Mouse (Mus musculus) neural tube, embryonic 14.5 days (tissue): ENCODE measurements around the gene Rcn2. TPM values are rescaled to one million over a fixed set of nuclear protein-coding genes. Genes with fewer than 3 reads are reported as not detected.
A peak's percentile ranks its signal among the peaks of the same experiment; 100 is the strongest.

Experiments used
- ATAC-seq: fragments of 200-750 bp; cut with Nextera tagmentation; 2 replicates; pipeline ENCODE4 v1.8.0; 2017; ENCODE audit warnings: low read depth, mild to moderate bottlenecking, moderate TSS enrichment, moderate library complexity
- H3K27ac ChIP-seq: fragments of 300-500 bp; sonication (generic); 2 replicates; pipeline ENCODE4 v1.5.1; 2014; ENCODE audit warnings: low read depth, mild to moderate bottlenecking, control low read depth, low read length, moderate library complexity, mixed read lengths
- H3K27me3 ChIP-seq: fragments of 300-500 bp; sonication (generic); 2 replicates; pipeline ENCODE4 v1.6.1; 2014; ENCODE audit warnings: low read length; ENCODE audit not compliant: control insufficient read depth, insufficient read depth
- H3K36me3 ChIP-seq: fragments of 300-500 bp; sonication (generic); 2 replicates; pipeline ENCODE4 v1.6.1; 2014; ENCODE audit warnings: low read length, mixed read lengths; ENCODE audit not compliant: control insufficient read depth, insufficient read depth
- H3K4me1 ChIP-seq: fragments of 300-500 bp; sonication (generic); 2 replicates; pipeline ENCODE4 v1.6.1; 2014; ENCODE audit warnings: low read length; ENCODE audit not compliant: control insufficient read depth, insufficient read depth
- H3K4me2 ChIP-seq: fragments of 300-500 bp; sonication (generic); 2 replicates; pipeline ENCODE4 v1.6.1; 2014; ENCODE audit warnings: mild to moderate bottlenecking, low read depth, low read length, control low read depth
- H3K4me3 ChIP-seq: fragments of 300-500 bp; sonication (generic); 2 replicates; pipeline ENCODE4 v1.5.1; 2014; ENCODE audit warnings: low read depth, low read length, control low read depth, mixed read lengths
- H3K9ac ChIP-seq: fragments of 300-500 bp; sonication (generic); replicated peaks from 2 replicates; pipeline ENCODE4 v1.6.1; 2014; ENCODE audit warnings: low read depth, mild to moderate bottlenecking, control low read depth, low read length, mixed read lengths
- H3K9me3 ChIP-seq: fragments of 300-500 bp; sonication (generic); 2 replicates; pipeline ENCODE4 v1.6.1; 2016; ENCODE audit warnings: low read length; ENCODE audit not compliant: control insufficient read depth
- WGBS: fragments of 180-500 bp; shearing (Covaris S2); extraction: QIAGEN DNeasy Blood & Tissue Kit; methylation state at CpG from one replicate; pipeline ENCODE4 v1.1.7; 2014; 5-methylcytosine and 5-hydroxymethylcytosine counted together
- polyA plus RNA-seq: library from polyadenylated mRNA; unstranded; fragments of >200 nt; fragmentation: Nextera tagmentation; extraction: Ambion mirVana; gene quantifications from 2 replicates; pipeline ENCODE4 v1.2.1, GENCODE M21; 2014

Rcn2 gene
- polyA plus RNA-seq, 1 experiment from 2014 or later: 265 TPM

DNA sequence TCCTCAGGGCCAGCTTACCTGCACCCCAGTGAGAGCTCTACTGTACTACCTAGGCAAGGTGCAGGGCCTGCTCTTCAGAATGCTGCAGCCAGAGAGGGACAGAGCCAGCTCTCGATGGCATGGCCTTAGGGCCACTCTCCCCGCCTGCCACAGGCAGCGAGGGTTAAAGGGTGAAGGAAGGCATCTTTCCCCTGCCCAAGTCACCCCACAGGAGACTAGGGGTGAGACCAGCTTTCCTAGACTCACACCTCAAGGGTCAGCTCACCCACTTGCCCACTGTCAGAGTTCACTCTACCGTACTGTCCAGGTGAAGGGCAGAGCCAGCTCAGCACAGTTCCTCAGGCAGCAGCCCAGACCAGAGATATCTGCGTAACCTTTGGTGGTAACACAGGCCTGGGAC is 20.7 kb downstream of the Rcn2 start:
- H3K4me3 ChIP-seq: no peak overlapping the region
- H3K9ac ChIP-seq: no peak overlapping the region
- H3K4me1 ChIP-seq: no peaks in the 10 kb centered on the region
- no peaks in the 10 kb centered on the region for H3K9me3 ChIP-seq
- H3K27ac ChIP-seq: no peak overlapping the region
- no peaks in the 10 kb centered on the region for H3K27me3 ChIP-seq
- ATAC-seq: no peak
- 93% methylated on average over 5 of the region's 5 CpGs for WGBS
- H3K36me3 ChIP-seq: peaks cover 53% of the 10 kb centered on the region
- H3K4me2 ChIP-seq: no peak overlapping the region

DNA sequence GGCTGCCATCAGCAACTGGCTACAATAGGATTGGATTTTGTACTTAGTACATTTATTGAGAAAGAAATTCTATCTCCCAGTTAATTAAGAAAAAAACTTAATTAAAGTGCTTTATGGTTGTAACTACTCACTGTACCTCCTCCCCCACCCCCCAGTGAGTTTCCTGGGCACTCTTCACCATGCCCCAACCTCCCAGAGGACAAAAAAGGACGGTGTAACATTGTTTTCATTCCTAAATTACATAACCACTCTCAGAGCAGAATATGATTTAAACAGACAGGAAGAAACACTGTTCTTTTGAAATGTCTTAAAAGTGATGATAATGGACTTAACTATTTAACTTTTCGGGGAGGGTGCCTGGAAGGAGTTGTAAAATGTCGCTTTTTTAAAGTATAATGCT is 23.4 kb downstream of the Rcn2 start:
- Histone ChIP-seq H3K9me3 (no peaks in the 10 kb centered on the region), H3K4me3 (no peak overlapping the region), H3K4me1 (no peaks in the 10 kb centered on the region), H3K36me3 (peaks cover 34% of the 10 kb centered on the region), H3K9ac (no peak overlapping the region), H3K27ac (no peak overlapping the region), H3K4me2 (no peak overlapping the region), H3K27me3 (no peaks in the 10 kb centered on the region)
- no peak for ATAC-seq
- WGBS: 70% methylated on average over 3 of the region's 3 CpGs

DNA sequence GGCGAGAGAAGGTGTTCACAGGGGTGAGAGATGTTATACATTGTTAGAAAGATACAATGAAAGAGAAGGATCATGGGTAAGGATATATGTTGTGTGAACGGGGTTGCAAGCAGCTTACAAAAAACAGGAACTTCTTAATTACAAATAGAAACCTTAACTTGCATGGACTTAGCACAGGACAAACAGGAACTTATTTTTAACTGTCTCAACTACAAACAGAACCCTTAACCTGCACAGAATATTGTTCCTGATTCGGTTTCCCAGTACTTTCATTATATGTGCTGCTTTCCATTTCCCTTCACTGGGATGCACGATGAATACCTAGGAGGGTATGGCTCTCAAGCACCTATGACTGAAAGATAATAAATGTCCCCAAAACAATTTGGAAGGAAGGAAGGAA is 26.3 kb downstream of the Rcn2 start:
- ATAC-seq: no peak
- H3K36me3 ChIP-seq: peaks cover 18% of the 10 kb centered on the region
- H3K27ac ChIP-seq: no peak overlapping the region
- WGBS: 93% methylated on average over 4 of the region's 4 CpGs
- no peaks in the 10 kb centered on the region for H3K27me3 ChIP-seq
- no peaks in the 10 kb centered on the region for H3K4me1 ChIP-seq
- no peaks in the 10 kb centered on the region for H3K9me3 ChIP-seq
- no peak overlapping the region for H3K4me2 ChIP-seq
- H3K9ac ChIP-seq: no peak overlapping the region
- H3K4me3 ChIP-seq: no peak overlapping the region

DNA sequence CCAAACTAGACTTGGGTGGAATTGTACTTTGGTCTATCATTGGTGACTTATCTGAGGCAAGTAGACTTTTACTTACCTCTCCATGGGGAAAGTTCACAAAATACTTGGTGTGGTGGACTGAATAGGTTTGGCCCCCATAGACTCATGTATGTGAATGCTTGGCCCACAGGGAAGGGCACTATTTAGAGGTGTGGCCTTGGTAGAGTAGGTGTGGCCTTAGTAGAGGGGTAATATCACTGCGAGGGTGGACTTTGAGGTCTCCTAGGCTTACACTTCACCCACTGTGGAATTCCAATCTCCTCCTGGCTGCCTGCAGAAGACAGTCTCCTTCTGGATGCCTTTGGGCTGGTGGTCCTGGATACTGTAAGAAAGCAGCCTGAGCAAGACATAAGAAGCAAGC is 27.0 kb downstream of the Rcn2 start:
- H3K36me3 ChIP-seq: peaks cover 15% of the 10 kb centered on the region

DNA sequence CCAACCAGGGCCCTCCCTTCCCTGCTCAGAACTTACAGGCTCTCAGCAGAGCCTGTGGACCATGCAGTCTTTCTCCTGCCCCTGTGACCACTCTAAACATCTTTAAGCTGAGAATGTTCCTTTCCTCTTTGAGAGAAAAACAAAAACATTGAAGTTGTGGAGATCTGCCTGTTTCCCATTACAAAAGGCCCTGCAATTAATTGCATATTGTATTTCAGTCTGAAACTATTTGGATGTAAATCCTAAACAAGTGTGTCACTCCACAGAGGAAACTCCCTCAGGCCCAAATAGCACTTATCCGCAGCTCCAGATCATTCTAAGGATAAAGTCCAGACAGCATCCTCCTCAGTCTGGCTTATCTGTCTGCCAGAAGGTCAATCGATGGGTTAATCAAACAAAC is 31.2 kb downstream of the Rcn2 start:
- no peaks in the 10 kb centered on the region for H3K27me3 ChIP-seq
- peaks cover 15% of the 10 kb centered on the region for H3K36me3 ChIP-seq
- H3K27ac ChIP-seq: no peak overlapping the region
- H3K4me3 ChIP-seq: no peak overlapping the region
- WGBS: 81% methylated on average over 2 of the region's 2 CpGs
- H3K9ac ChIP-seq: no peak overlapping the region
- no peak overlapping the region for H3K4me2 ChIP-seq
- H3K4me1 ChIP-seq: peaks cover 7% of the 10 kb centered on the region; the same call in 1 of the 2 replicates
- H3K9me3 ChIP-seq: no peaks in the 10 kb centered on the region
- ATAC-seq: no peak

More for the DNA sequence above, 27.0 kb downstream of the Rcn2 start:
- Histone ChIP-seq H3K27me3 (no peaks in the 10 kb centered on the region), H3K9me3 (no peaks in the 10 kb centered on the region), H3K27ac (no peak overlapping the region), H3K4me3 (no peak overlapping the region), H3K4me1 (no peaks in the 10 kb centered on the region), H3K4me2 (no peak overlapping the region), H3K9ac (no peak overlapping the region)
- no peak for ATAC-seq
- 91% methylated on average over 1 of the region's 1 CpGs for WGBS

DNA sequence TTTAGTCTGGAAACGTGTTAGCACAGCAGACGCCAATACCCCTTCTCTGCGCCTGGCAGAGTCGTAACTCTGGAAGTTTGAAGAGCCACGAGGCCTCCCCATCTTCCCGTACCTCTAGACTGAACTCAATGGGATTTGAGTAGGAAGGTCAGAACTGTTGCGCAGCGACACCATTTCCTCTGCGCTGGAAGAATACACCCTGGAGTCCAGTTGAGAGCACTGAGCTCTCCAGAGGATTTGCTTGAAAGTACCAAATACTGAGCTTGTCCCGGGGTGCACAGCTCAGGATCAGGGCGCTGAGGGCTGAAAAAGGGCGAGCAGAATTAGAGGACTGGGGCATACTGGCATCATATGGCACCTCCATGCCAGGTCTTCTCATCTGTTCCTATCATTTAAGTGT is 33.2 kb downstream of the Rcn2 start:
- H3K4me3 ChIP-seq: no peak overlapping the region
- H3K4me2 ChIP-seq: no peak overlapping the region
- no peak for ATAC-seq
- no peaks in the 10 kb centered on the region for H3K9me3 ChIP-seq
- H3K36me3 ChIP-seq: peaks cover 15% of the 10 kb centered on the region
- no peak overlapping the region for H3K27ac ChIP-seq
- no peaks in the 10 kb centered on the region for H3K27me3 ChIP-seq
- peaks cover 7% of the 10 kb centered on the region; the same call in 1 of the 2 replicates for H3K4me1 ChIP-seq
- 76% methylated on average over 12 of the region's 12 CpGs for WGBS
- H3K9ac ChIP-seq: no peak overlapping the region

DNA sequence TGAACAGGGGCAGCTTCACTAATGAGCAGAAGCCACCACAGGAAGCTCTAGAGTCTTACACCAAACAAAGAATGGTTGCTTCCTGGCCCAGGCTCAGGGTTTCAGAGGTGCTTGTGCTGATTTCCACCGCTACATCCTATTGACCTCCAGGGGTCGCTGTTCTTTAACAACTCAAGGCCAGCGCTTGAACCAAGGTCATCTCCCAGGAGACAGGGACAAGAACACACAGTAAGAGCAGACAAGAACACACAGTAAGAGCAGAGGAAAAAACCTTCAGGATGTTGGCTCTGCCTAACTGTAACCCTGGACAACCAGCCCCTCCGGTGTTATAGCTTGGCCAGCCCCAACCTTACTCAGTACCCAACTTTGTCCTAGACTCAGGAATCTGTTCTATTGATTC is 33.6 kb downstream of the Rcn2 start:
- no peak overlapping the region for H3K4me3 ChIP-seq
- no peak overlapping the region for H3K9ac ChIP-seq
- WGBS: 4% methylated on average over 4 of the region's 4 CpGs
- peak overlapping the region; percentile 66 for H3K27ac ChIP-seq
- no peaks in the 10 kb centered on the region for H3K27me3 ChIP-seq
- no peak overlapping the region for H3K4me2 ChIP-seq
- peaks cover 7% of the 10 kb centered on the region; the same call in 1 of the 2 replicates for H3K4me1 ChIP-seq
- H3K36me3 ChIP-seq: peaks cover 15% of the 10 kb centered on the region
- peak; percentile 90 for ATAC-seq
- no peaks in the 10 kb centered on the region for H3K9me3 ChIP-seq

DNA sequence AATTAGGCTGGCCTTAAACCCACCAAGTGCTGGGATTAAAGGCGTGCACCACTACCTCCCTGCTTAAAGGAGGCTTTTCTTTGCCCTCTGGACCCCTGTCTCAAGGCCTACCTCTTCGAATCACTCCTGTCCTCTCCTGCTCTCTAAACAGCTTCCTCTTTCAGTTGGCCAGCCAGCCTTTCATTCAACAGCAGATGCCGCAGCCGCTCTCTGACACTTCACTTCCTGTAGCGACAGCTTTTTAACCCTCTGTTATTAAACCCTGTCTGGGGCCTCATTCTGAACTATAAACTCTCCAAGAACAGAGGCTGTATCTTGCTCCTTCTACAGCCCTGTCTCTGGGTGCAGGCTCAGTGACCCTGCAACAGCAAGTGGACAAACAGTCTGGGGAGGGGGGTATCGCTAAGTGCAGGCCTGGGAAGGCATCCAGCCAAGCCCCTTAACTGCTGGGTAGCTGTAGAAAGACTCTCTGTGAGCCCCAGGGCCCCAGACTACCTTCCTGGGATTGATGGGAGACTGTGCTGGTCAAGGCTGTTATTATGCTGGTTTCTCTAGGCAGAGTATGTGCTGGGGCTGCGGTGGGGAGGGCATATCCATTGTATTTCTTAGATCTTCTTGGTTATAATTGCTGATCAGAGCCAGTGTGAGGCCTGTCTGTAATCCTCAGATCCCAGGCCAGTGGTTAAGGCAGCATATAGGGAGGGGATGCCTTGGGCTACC is 34.4 kb downstream of the Rcn2 start:
- Histone ChIP-seq H3K9me3 (no peaks in the 10 kb centered on the region), H3K36me3 (peaks cover 13% of the 10 kb centered on the region), H3K4me3 (no peak overlapping the region), H3K4me1 (peaks cover 7% of the 10 kb centered on the region; the same call in 1 of the 2 replicates), H3K27ac (peak overlapping the region; percentile 66), H3K27me3 (no peaks in the 10 kb centered on the region), H3K4me2 (no peak overlapping the region), H3K9ac (no peak overlapping the region)
- peak; percentile 54; the same call in 1 of the 2 replicates for ATAC-seq
- 34% methylated on average over 7 of the region's 7 CpGs for WGBS

DNA sequence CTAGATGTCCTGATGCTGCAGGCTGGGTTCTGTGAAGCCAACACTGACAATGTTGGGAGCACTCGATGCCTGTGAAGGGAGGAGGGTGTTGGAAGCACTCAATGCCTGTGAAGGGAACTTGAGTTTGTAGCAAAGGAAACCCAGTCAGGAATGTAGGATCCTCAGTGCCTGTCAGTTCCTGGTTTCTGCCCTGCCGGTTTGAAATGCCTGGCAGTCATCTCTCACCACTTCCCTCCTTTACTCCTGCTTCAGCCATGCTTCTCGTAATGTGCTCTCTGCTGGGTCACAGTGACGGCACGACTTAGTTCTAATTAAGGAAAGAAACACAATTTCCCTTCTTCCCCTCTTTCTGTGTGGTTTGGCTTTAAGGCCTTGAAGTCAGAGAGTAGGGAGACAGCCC is 37.9 kb downstream of the Rcn2 start:
- 85% methylated on average over 5 of the region's 5 CpGs for WGBS
- H3K9ac ChIP-seq: no peak overlapping the region

More for the DNA sequence above, 37.9 kb downstream of the Rcn2 start:
- Histone ChIP-seq H3K4me2 (no peak overlapping the region), H3K36me3 (0 out of 2 replicates have a peak, but pooled peaks cover 3% of the 10 kb centered on the region), H3K9me3 (no peaks in the 10 kb centered on the region), H3K4me3 (no peak overlapping the region), H3K4me1 (peaks cover 7% of the 10 kb centered on the region; the same call in 1 of the 2 replicates), H3K27me3 (no peaks in the 10 kb centered on the region), H3K27ac (no peak overlapping the region)
- ATAC-seq: no peak
